Mouse (Mus musculus) midbrain, embryonic 16.5 days (tissue): Measurements from ENCODE around the gene BC100530. TPM values are rescaled to one million over a fixed set of nuclear protein-coding genes. Genes with fewer than 3 reads are reported as not detected.
"Not testable (repeated sequence)": the region's sequence is repeated elsewhere in the genome, so short reads cannot be mapped to it uniquely, and the experiment has no call there.

ENCODE experiments used
- ATAC-seq: fragments of 200-750 bp; cut with Nextera tagmentation; 2 replicates; pipeline ENCODE4 v1.8.0; 2017; ENCODE audit warnings: moderate TSS enrichment
- H3K27ac ChIP-seq: fragments of 300-500 bp; sonication (generic); 2 replicates; pipeline ENCODE4 v1.5.1; 2014; ENCODE audit warnings: mild to moderate bottlenecking, low read length, mixed read lengths
- H3K27me3 ChIP-seq: fragments of 300-500 bp; sonication (generic); 2 replicates; pipeline ENCODE4 v1.6.1; 2014; ENCODE audit warnings: low read depth, low read length, mixed read lengths; ENCODE audit not compliant: control insufficient read depth, insufficient read depth
- H3K36me3 ChIP-seq: fragments of 300-500 bp; sonication (generic); 2 replicates; pipeline ENCODE4 v1.6.1; 2014; ENCODE audit warnings: mild to moderate bottlenecking, low read length, moderate library complexity, mixed read lengths; ENCODE audit not compliant: control insufficient read depth, insufficient read depth
- H3K4me1 ChIP-seq: fragments of 300-500 bp; sonication (generic); 2 replicates; pipeline ENCODE4 v1.6.1; 2014; ENCODE audit warnings: mild to moderate bottlenecking, low read length, mixed read lengths; ENCODE audit not compliant: control insufficient read depth, insufficient read depth
- H3K4me2 ChIP-seq: fragments of 300-500 bp; sonication (generic); 2 replicates; pipeline ENCODE4 v1.6.1; 2014; ENCODE audit warnings: mild to moderate bottlenecking, low read length, mixed read lengths
- H3K4me3 ChIP-seq: fragments of 300-500 bp; sonication (generic); 2 replicates; pipeline ENCODE4 v1.5.1; 2014; ENCODE audit warnings: low read depth, mild to moderate bottlenecking, low read length, moderate library complexity, mixed read lengths
- H3K9ac ChIP-seq: fragments of 300-500 bp; sonication (generic); 2 replicates; pipeline ENCODE4 v1.6.1; 2014; ENCODE audit warnings: low read depth, low read length, mixed read lengths
- H3K9me3 ChIP-seq: fragments of 300-500 bp; sonication (generic); replicated peaks from 2 replicates; pipeline ENCODE4 v1.6.1; 2014; ENCODE audit warnings: mild to moderate bottlenecking, low read length, mixed read lengths; ENCODE audit not compliant: control insufficient read depth, poor library complexity, severe bottlenecking
- WGBS: fragments of 180-500 bp; shearing (Covaris S2); extraction: QIAGEN DNeasy Blood & Tissue Kit; methylation state at CpG from one replicate; pipeline ENCODE4 v1.1.7; 2014; 5-methylcytosine and 5-hydroxymethylcytosine counted together
- polyA plus RNA-seq: library from polyadenylated mRNA; unstranded; fragments of >200 nt; fragmentation: Nextera tagmentation; extraction: Ambion mirVana; gene quantifications from 2 replicates; pipeline ENCODE4 v1.2.1, GENCODE M21; 2015

The BC100530 gene
- 0.97 TPM in 1 of 2 replicates, not detected in the other for polyA plus RNA-seq

DNA sequence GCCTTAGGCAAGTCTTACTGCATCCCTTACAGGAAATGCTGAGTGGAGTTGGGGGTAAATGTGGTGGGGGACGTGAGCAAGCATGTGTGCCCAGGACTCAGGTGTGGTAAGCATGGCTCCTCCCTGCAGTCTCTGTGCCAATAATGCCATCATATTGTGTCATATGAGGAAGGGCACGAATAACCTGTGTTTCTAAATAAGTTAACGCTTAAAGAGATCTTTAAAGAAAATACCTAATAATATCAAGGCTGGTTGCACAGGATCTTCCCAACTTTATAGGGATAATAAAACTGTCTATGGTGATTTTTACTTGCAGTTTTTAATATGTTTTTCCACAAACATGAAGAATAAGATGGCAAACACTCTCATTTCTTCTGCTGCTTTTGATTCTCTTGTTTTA lies at the start of gene BC100530:
Gene BC100530 (minus strand): TSS at position 101 of the 400 bp plus-strand sequence.
- not testable (repeated sequence) for H3K27ac ChIP-seq, H3K4me1 ChIP-seq, H3K36me3 ChIP-seq, H3K9me3 ChIP-seq, ATAC-seq, H3K9ac ChIP-seq, H3K4me3 ChIP-seq, H3K4me2 ChIP-seq, H3K27me3 ChIP-seq
- WGBS, result 86% methylated on average over 3 of the region's 3 CpGs

DNA sequence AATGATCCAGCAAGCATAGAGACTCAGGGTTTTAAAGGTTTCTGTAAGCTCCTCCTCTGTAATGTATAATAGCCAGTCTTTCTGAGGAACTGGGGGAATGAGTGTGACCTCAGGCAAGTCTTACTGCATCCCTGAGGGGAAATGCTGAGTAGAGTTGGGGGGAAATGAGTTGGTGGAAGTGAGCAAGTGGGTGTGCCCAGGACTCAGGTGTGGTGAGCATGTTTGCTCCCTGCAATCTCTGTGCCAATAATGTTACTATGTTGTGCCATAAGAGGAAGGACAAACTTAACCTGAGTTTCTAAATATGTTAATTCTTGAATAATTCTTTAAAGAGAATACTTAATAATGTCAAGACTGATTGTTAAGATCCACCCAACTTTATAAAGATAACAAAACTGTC lies 40.8 kb upstream of the BC100530 start, which contains the start of gene Stfa2:
Gene Stfa2 (minus strand): TSS at position 101 of the 400 bp plus-strand sequence.
- H3K27me3 ChIP-seq, result no peaks in the 10 kb centered on the region
- no peak within 1 kb of the TSS for H3K4me3 ChIP-seq
- no peaks in the 10 kb centered on the region for H3K4me1 ChIP-seq
- H3K9ac ChIP-seq, result no peak within 1 kb of the TSS
- H3K36me3 ChIP-seq, result no peaks in the 10 kb centered on the region
- no peak within 1 kb of the TSS for H3K4me2 ChIP-seq
- no peaks in the 10 kb centered on the region for H3K9me3 ChIP-seq
- ATAC-seq, result no peak
- H3K27ac ChIP-seq, result no peak within 1 kb of the TSS

DNA sequence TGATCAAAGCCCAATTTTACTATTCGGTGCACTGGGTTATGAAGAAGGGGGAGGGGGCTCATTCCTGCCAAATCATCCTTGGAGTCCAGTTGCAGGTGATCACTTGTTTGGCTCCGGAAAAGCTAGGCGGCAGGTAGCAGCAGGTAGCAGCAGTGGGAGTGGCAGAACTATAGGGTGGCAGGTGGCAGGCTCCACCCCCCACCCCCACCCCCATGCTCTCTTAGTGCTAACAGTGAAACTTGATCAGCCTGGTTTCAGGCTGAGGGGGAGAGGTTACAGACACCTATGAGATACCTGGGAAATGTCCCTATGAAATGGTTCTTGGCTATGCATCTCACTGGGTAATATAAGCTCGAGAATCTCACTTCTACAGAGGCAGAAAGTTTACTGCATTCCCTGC lies 21.5 kb upstream of the BC100530 start:
- no peaks in the 10 kb centered on the region for H3K4me1 ChIP-seq
- no peaks in the 10 kb centered on the region for H3K9me3 ChIP-seq
- H3K27ac ChIP-seq, result no peak overlapping the region
- 29% methylated on average over 4 of the region's 4 CpGs for WGBS
- no peaks in the 10 kb centered on the region for H3K27me3 ChIP-seq
- H3K9ac ChIP-seq, result no peak overlapping the region
- no peak for ATAC-seq
- H3K36me3 ChIP-seq, result no peaks in the 10 kb centered on the region
- no peak overlapping the region for H3K4me2 ChIP-seq
- H3K4me3 ChIP-seq, result no peak overlapping the region

DNA sequence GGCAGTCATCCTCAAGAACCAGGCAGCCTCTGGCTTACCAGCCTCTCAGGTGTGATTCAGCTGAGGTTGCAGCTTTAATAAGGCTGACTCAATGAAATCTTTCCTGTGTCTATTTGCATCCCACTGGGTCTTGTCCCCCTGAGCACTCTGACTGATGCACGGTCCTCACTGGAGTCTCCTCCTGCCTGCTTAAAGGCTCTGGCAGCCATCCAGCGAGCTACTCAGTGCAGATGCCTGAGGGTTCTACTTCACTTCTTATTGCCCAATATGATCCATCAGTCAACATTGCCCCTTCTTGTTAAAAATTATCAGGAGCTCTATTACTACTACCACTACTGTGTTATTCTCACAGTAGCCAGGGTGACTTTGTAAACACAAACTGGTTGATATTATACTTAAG lies 30.4 kb downstream of the BC100530 start:
- Histone ChIP-seq H3K4me2 (no peak overlapping the region), H3K4me3 (no peak overlapping the region), H3K27me3 (no peaks in the 10 kb centered on the region), H3K4me1 (no peaks in the 10 kb centered on the region), H3K9ac (no peak overlapping the region), H3K36me3 (no peaks in the 10 kb centered on the region), H3K9me3 (no peaks in the 10 kb centered on the region), H3K27ac (no peak overlapping the region)
- 60% methylated on average over 2 of the region's 2 CpGs for WGBS
- no peak for ATAC-seq

DNA sequence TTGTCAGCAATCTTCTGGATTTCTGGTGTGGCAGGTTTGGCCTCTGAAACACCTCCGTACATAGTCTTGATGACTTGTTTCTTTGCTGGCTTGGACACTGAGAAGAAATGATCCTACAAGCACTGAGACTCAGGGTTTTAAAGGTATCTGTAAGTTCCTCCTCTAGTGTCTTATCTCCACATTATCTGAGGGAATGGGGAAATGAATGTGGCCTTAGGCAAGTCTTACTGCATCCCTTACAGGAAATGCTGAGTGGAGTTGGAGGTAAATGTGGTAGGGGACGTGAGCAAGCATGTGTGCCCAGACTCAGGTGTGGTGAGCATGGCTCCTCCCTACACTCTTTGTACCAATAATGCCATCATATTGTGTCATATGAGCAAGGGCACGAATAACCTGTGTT lies 33.3 kb downstream of the BC100530 start, which contains the start of gene BC117090:
Gene BC117090 (minus strand): TSS at position 101 of the 400 bp plus-strand sequence.
- no peaks in the 10 kb centered on the region for H3K9me3 ChIP-seq
- ATAC-seq, result no peak
- H3K27me3 ChIP-seq, result no peaks in the 10 kb centered on the region
- no peaks in the 10 kb centered on the region for H3K36me3 ChIP-seq
- H3K9ac ChIP-seq, result no peak within 1 kb of the TSS
- no peaks in the 10 kb centered on the region for H3K4me1 ChIP-seq
- WGBS, result 94% methylated on average over 3 of the region's 3 CpGs
- H3K27ac ChIP-seq, result no peak within 1 kb of the TSS
- no peak within 1 kb of the TSS for H3K4me3 ChIP-seq
- no peak within 1 kb of the TSS for H3K4me2 ChIP-seq

DNA sequence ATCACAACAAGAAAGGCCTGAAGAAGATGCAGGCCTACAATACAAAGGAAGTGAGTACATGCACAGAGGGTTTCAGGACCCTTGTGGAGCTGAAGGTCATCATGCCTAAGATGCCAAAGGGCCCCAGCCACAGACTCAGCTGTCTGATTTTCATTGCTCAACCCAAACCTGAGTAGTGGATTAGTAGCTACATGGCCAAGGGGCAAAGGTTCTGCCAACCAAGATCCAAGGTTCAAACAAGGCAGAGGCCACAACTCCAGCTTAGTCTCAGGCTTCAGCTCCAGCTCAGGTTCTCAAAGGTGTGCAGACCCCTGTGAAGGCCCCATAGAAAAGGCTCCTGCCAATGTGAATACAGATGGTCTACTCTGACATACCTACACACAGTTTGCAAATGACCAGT lies 48.3 kb downstream of the BC100530 start:
- no peaks in the 10 kb centered on the region for H3K36me3 ChIP-seq
- ATAC-seq, result no peak

DNA sequence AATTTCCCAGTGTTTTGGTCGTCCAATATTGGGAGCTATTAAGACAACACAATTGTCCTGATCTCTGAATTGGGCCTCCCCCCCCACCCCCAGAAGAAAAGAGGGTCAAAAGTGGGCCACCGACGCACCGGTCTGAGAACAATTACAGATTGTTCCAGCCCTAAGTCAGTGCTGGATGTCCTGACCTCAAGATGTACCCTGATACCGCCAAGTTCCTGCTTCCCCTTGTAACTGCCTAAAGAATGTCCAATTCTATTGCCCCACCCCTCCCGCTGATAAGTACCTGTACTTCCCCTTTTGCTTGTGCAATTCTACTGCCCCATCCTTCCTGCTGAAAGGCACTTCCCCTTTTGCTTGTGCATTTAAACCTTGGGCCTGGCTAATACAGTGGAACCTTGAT lies 51.4 kb downstream of the BC100530 start:
- not testable (repeated sequence) for H3K4me3 ChIP-seq, H3K27me3 ChIP-seq, H3K9ac ChIP-seq, H3K9me3 ChIP-seq, H3K4me1 ChIP-seq, H3K36me3 ChIP-seq, ATAC-seq, H3K4me2 ChIP-seq, H3K27ac ChIP-seq
- WGBS, result 89% methylated on average over 6 of the region's 6 CpGs

More for the DNA sequence above, 48.3 kb downstream of the BC100530 start:
- H3K27ac ChIP-seq, result no peak overlapping the region
- H3K4me3 ChIP-seq, result no peak overlapping the region
- no peaks in the 10 kb centered on the region for H3K9me3 ChIP-seq
- H3K27me3 ChIP-seq, result no peaks in the 10 kb centered on the region
- H3K9ac ChIP-seq, result no peak overlapping the region
- H3K4me1 ChIP-seq, result no peaks in the 10 kb centered on the region
- H3K4me2 ChIP-seq, result no peak overlapping the region

Other genes starting within 250 kb of the BC100530 start
- gene Csta1, start 236.5 kb downstream of the BC100530 start, polyA plus RNA-seq, result not detected in 2 replicates
- gene Stfa2l1, start 210.9 kb downstream of the BC100530 start, polyA plus RNA-seq, result 0.51 TPM in 1 of 2 replicates, not detected in the other
- gene Gm5483, start 183.5 kb downstream of the BC100530 start, polyA plus RNA-seq, result 0.67 TPM in 1 of 2 replicates, not detected in the other
- not detected in 2 replicates for gene Gm5416, start 157.3 kb downstream of the BC100530 start, polyA plus RNA-seq
- not detected in 2 replicates for gene 2010005H15Rik, start 146.3 kb downstream of the BC100530 start, polyA plus RNA-seq
- gene Stfa1, start 90.8 kb downstream of the BC100530 start, polyA plus RNA-seq, result 0.70 and 1.6 TPM in 2 replicates
- not detected in 2 replicates for gene BC117090, start 33.4 kb downstream of the BC100530 start, polyA plus RNA-seq
- not detected in 2 replicates for gene Stfa2, start 40.7 kb upstream of the BC100530 start, polyA plus RNA-seq
- 0.53 and 0.61 TPM in 2 replicates for gene Stfa3, start 87.6 kb upstream of the BC100530 start, polyA plus RNA-seq
- 0.20 and 0.59 TPM in 2 replicates for gene Casr, start 194.4 kb upstream of the BC100530 start, polyA plus RNA-seq